Mouse (Mus musculus) hindbrain, embryonic 16.5 days (tissue): Measurements from ENCODE around the gene Ehbp1. TPM values are rescaled to one million over a fixed set of nuclear protein-coding genes. Genes with fewer than 3 reads are reported as not detected.

ENCODE experiments used
- ATAC-seq: fragments of 200-750 bp; cut with Nextera tagmentation; 2 replicates; pipeline ENCODE4 v1.8.0; 2017; ENCODE audit warnings: moderate TSS enrichment, moderate library complexity
- H3K27ac ChIP-seq: fragments of 300-500 bp; sonication (generic); 2 replicates; pipeline ENCODE4 v1.5.1; 2014; ENCODE audit warnings: low read depth, mild to moderate bottlenecking, control low read depth, low read length, moderate library complexity
- H3K27me3 ChIP-seq: fragments of 300-500 bp; sonication (generic); replicated peaks from 2 replicates; pipeline ENCODE4 v1.6.1; 2014; ENCODE audit warnings: low read length; ENCODE audit not compliant: control insufficient read depth, insufficient read depth
- H3K36me3 ChIP-seq: fragments of 300-500 bp; sonication (generic); 2 replicates; pipeline ENCODE4 v1.6.1; 2014; ENCODE audit warnings: mild to moderate bottlenecking, low read length, moderate library complexity, mixed read lengths; ENCODE audit not compliant: control insufficient read depth, insufficient read depth
- H3K4me1 ChIP-seq: fragments of 300-500 bp; sonication (generic); 2 replicates; pipeline ENCODE4 v1.6.1; 2014; ENCODE audit warnings: low read depth, low read length; ENCODE audit not compliant: control insufficient read depth, insufficient read depth
- H3K4me2 ChIP-seq: fragments of 300-500 bp; sonication (generic); 2 replicates; pipeline ENCODE4 v1.6.1; 2014; ENCODE audit warnings: mild to moderate bottlenecking, low read length, control low read depth, moderate library complexity
- H3K4me3 ChIP-seq: fragments of 300-500 bp; sonication (generic); 2 replicates; pipeline ENCODE4 v1.5.1; 2014; ENCODE audit warnings: mild to moderate bottlenecking, low read length, control low read depth, moderate library complexity
- H3K9ac ChIP-seq: fragments of 300-500 bp; sonication (generic); 2 replicates; pipeline ENCODE4 v1.6.1; 2014; ENCODE audit warnings: low read depth, mild to moderate bottlenecking, control low read depth, low read length, moderate library complexity
- H3K9me3 ChIP-seq: fragments of 300-500 bp; sonication (generic); 2 replicates; pipeline ENCODE4 v1.6.1; 2014; ENCODE audit warnings: mild to moderate bottlenecking, low read length, moderate library complexity; ENCODE audit not compliant: control insufficient read depth
- WGBS: fragments of 180-500 bp; shearing (Covaris S2); extraction: QIAGEN DNeasy Blood & Tissue Kit; methylation state at CpG from one replicate; pipeline ENCODE4 v1.1.7; 2014; 5-methylcytosine and 5-hydroxymethylcytosine counted together
- polyA plus RNA-seq: library from polyadenylated mRNA; unstranded; fragments of >200 nt; fragmentation: Nextera tagmentation; extraction: Ambion mirVana; gene quantifications from 2 replicates; pipeline ENCODE4 v1.2.1, GENCODE M21; 2015

Gene Ehbp1
- 18.4 and 20.1 TPM in 2 replicates for polyA plus RNA-seq

DNA sequence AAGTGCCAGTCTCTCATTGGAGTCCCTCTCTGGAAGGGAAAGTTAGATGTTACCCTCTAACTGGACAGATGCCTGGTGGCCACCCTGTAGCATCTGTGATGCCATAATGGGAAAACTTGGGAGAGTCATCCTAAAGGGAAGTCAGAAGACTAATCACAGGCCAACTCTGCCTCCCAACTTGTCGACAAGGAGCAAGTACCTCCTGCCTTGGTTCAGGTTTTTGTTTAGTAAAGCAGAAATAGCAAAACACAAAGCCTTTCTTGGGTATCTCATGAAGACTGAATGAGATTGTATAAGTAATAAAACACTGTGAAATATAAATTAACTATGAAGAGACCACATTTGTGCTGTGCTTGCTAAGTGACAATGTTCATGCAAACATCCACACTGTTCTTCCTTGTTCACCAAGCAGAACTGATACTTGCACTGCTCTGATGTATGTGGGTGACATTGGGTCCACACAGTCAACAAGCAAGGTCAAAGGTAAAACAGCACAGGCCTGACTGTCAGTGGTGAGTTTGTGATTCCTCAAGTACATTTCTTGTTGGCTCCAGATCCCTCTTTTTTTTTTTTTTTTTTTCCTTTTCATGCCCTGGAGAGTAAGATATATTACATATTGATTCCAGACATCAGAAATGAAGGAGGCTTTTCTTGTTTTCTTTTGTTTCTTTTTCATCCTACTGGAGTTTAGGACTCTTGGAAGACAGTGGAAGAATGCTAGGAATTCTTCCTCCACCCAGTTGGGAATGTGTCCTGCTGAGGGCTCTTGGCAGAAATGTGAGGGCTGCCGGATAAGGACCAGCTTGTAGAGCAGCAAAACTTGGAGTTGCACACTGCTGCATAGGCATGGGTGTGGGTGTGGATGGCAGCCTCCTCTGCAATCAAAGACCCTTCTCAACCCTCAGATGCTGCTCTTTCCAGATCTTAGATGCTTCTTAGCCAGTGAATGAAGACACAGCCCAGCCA lies at the start of gene Ehbp1:
Ehbp1 (minus strand) TSS at position 51 of the 966 bp plus-strand sequence.
- H3K36me3 ChIP-seq, result no peaks in the 10 kb centered on the region
- H3K9ac ChIP-seq, result no peak within 1 kb of the TSS
- H3K4me1 ChIP-seq, result peaks cover 3% of the 10 kb centered on the region
- no peaks in the 10 kb centered on the region for H3K27me3 ChIP-seq
- H3K27ac ChIP-seq, result no peak within 1 kb of the TSS
- 55% methylated on average over 2 of the region's 2 CpGs for WGBS
- H3K4me2 ChIP-seq, result no peak within 1 kb of the TSS
- no peaks in the 10 kb centered on the region for H3K9me3 ChIP-seq
- no peak for ATAC-seq
- no peak within 1 kb of the TSS for H3K4me3 ChIP-seq

DNA sequence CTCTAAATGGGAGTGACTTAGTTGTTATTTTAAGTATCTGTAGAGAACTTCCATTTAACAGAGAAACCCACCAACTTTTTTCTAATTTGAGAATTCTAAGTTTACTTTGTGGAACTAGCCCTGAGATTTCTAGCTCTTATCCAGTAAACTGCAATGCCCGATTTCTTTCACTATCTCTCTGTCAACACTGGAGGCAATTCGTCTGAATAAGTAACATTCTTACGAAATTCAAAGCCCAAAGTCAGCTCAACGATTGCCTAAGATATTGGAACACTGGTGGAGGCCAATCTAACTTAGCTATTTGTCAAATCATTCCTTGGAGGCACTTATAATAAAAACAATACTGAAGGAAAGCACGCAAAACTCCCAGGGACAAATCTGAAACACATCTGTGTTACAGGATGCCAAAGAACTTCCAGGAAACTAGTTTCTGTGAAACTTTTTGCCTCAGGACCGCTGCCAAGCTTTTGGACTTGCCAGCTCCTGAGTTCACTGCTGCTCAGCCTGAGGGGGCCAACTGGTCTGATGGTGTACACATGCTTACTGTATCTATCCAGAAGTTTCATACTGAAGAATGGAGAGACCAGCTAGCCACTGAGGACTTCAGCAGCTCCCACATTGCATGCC lies 45.5 kb upstream of the Ehbp1 start:
- H3K9ac ChIP-seq, result no peak overlapping the region
- no peak for ATAC-seq
- H3K27me3 ChIP-seq, result no peaks in the 10 kb centered on the region
- no peak overlapping the region for H3K4me2 ChIP-seq
- no peaks in the 10 kb centered on the region for H3K36me3 ChIP-seq
- no peaks in the 10 kb centered on the region for H3K4me1 ChIP-seq
- H3K9me3 ChIP-seq, result 0 out of 2 replicates have a peak, but pooled peaks cover 3% of the 10 kb centered on the region
- 87% methylated on average over 6 of the region's 6 CpGs for WGBS
- H3K4me3 ChIP-seq, result no peak overlapping the region
- H3K27ac ChIP-seq, result no peak overlapping the region

DNA sequence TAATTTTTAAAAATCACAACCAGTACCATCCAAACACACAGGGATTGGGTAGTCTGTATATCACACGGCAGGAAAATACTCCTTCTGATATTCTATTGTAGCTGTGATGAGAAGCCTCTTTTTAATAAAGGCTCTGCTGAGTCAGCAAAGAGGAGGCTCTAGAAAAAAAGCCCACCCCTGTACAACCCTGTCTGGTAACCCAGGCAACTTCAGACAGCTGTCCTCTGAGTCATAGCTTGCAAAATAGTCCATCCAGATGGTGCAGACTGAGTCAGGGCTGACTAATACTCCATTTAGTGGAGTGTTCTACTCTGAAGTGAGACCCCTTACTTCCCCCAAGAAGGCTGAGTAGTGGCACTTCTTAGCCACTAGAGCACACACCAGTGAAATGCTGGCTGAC lies 41.4 kb upstream of the Ehbp1 start:
- no peak for ATAC-seq
- Histone ChIP-seq H3K4me1 (no peaks in the 10 kb centered on the region), H3K9me3 (0 out of 2 replicates have a peak, but pooled peaks cover 3% of the 10 kb centered on the region), H3K4me3 (no peak overlapping the region), H3K9ac (no peak overlapping the region), H3K27me3 (no peaks in the 10 kb centered on the region), H3K27ac (no peak overlapping the region), H3K36me3 (no peaks in the 10 kb centered on the region), H3K4me2 (no peak overlapping the region)
- 85% methylated on average over 1 of the region's 1 CpGs for WGBS

DNA sequence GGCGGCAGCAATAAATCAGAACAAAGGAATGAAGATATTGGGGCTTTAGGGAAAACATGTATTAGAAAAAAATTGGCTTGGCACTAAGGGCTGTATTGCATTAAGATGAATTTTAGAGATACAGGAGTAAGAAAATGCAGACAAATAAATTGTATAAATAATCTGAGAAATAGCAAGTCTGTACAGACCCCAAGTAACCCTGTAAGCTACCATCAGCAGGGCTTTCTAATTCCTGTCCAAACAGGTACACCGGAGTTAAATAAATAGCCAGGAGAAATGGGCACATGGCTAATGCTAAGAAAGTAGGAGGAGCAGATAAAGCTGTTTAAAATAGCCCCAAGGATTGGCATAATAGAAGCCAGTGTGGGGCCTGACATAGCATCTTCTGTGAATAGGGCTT lies 32.7 kb upstream of the Ehbp1 start:
- no peak for ATAC-seq
- no peaks in the 10 kb centered on the region for H3K9me3 ChIP-seq
- no peak overlapping the region for H3K9ac ChIP-seq
- no peaks in the 10 kb centered on the region for H3K4me1 ChIP-seq
- H3K4me2 ChIP-seq, result no peak overlapping the region
- no peak overlapping the region for H3K4me3 ChIP-seq
- 76% methylated on average over 2 of the region's 2 CpGs for WGBS
- no peaks in the 10 kb centered on the region for H3K27me3 ChIP-seq
- H3K36me3 ChIP-seq, result no peaks in the 10 kb centered on the region
- H3K27ac ChIP-seq, result no peak overlapping the region

DNA sequence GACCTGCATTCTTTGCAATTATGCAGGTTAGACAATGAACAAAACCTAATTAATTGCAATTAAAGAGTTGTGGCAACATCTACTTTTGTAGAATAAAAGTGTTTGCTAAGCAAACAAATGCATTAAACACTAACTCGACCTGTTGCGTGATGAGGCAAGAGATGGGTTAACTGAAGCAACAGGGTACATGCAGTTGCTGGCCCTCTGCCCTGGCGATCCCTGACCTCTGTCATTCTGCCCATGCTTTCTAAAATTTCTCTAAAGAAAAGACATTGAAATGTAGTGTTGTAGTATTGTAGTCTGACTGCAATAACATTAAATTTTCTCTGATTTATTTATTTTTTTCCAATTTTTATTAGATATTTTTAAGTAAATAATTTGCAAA lies 31.2 kb upstream of the Ehbp1 start:
- H3K4me3 ChIP-seq, result no peak overlapping the region
- H3K4me2 ChIP-seq, result no peak overlapping the region
- H3K27me3 ChIP-seq, result no peaks in the 10 kb centered on the region
- no peak overlapping the region for H3K9ac ChIP-seq
- H3K27ac ChIP-seq, result no peak overlapping the region
- ATAC-seq, result no peak
- 82% methylated on average over 3 of the region's 3 CpGs for WGBS
- no peaks in the 10 kb centered on the region for H3K9me3 ChIP-seq
- no peaks in the 10 kb centered on the region for H3K4me1 ChIP-seq
- H3K36me3 ChIP-seq, result no peaks in the 10 kb centered on the region

DNA sequence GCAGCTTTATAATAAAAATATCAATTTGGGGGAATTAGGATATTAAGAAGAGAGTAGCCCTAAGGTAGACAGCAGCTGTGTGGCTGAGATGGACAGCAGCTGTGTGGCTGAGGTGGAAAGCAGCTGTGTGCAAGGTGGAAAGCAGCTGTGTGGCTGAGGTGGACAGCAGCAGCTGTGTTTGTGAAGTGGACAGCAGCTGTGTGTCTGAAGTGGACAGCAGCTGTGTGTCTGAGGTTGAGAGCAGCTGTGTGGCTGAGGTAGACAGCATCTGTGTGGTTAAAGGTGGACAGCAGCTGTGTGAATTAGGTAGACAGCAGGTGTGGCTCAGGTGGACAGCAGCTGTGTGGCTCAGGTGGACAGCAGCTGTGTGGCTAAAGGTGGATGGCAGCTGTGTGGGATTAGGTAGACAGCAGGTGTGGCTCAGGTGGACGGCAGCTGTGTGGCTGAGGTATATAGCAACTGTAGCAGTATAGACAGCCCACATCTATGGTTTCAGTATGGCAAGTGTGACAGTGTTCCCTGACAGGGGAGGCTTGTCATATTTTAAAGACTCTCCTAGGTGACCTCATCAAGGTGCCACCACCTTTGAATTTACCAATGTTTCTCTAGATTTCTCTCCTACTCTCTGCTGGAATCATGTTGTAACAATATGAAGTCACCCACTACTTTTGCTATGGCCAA lies 30.7 kb upstream of the Ehbp1 start:
- no peak for ATAC-seq
- WGBS, result 92% methylated on average over 1 of the region's 1 CpGs
- no peak overlapping the region for H3K9ac ChIP-seq

DNA sequence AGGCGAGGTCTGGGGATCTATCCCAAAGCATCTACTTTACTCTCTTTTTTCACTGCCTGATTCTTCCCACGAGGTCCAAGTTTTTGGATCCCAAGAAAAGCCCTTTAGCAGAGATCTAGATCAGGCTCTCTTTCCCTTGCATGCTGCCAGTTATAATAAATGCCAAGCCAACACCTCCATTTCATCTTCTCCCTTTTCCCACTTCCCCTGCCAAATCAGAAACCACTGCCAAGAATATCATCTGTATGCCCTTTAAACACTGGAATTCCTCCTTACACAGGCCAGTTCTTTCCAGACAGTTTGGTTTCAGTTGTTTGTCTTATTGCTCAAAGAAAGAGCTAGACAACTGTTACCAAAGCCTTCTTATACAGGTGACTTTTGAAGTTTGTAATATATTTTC lies 27.7 kb upstream of the Ehbp1 start:
- no peak overlapping the region for H3K9ac ChIP-seq
- no peaks in the 10 kb centered on the region for H3K27me3 ChIP-seq
- no peaks in the 10 kb centered on the region for H3K4me1 ChIP-seq
- no peak overlapping the region for H3K27ac ChIP-seq
- no peaks in the 10 kb centered on the region for H3K9me3 ChIP-seq
- no peak for ATAC-seq
- H3K4me2 ChIP-seq, result no peak overlapping the region
- no peak overlapping the region for H3K4me3 ChIP-seq
- H3K36me3 ChIP-seq, result no peaks in the 10 kb centered on the region
- 78% methylated on average over 2 of the region's 2 CpGs for WGBS

More for the DNA sequence above, 30.7 kb upstream of the Ehbp1 start:
- Histone ChIP-seq H3K9me3 (no peaks in the 10 kb centered on the region), H3K4me3 (no peak overlapping the region), H3K36me3 (no peaks in the 10 kb centered on the region), H3K27ac (no peak overlapping the region), H3K4me1 (no peaks in the 10 kb centered on the region), H3K4me2 (no peak overlapping the region), H3K27me3 (no peaks in the 10 kb centered on the region)

DNA sequence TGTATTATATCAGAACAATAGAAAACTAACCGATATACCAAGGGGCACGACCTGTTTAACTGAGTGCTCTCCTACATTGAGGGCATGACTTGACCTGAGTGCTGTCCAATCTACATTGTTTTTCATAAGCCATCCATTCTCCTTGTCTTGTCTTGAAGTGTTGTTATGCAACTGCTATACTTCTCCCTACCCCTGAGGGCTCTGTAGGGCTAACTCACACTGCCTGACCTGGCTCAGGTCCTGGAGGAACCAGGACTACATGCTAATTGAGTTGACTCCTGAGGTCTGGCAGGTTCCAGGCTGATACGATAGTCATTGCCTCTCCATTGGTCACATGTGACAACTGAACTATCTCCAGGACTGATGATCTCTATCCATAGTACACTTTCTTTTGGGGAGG lies 26.5 kb upstream of the Ehbp1 start:
- Histone ChIP-seq H3K4me3 (no peak overlapping the region), H3K9me3 (no peaks in the 10 kb centered on the region), H3K36me3 (no peaks in the 10 kb centered on the region), H3K4me2 (no peak overlapping the region), H3K9ac (no peak overlapping the region), H3K27ac (no peak overlapping the region), H3K4me1 (no peaks in the 10 kb centered on the region), H3K27me3 (no peaks in the 10 kb centered on the region)
- WGBS, result 89% methylated on average over 3 of the region's 3 CpGs
- no peak for ATAC-seq

DNA sequence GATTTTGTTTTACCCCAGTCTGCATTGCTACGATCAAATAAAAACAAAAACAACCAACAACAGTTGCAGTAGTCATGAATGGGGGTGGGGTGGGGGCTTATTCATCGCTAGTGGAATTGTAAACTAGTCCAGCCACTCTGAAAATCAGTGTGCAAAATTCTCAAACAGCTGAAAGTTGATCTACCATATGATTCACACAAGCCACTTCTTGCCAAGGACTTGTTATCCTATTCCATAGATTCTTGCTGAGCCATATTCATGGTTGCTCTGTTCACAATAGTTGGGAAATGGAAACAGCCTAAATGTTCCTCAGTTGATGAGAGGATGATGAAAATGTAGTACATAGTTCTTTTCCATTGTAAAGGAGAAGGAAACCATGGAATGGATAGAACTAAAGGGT lies 24.4 kb upstream of the Ehbp1 start:
- H3K9ac ChIP-seq, result no peak overlapping the region
- H3K27ac ChIP-seq, result no peak overlapping the region
- WGBS, result 84% methylated on average over 2 of the region's 2 CpGs
- H3K36me3 ChIP-seq, result no peaks in the 10 kb centered on the region
- H3K4me3 ChIP-seq, result no peak overlapping the region
- no peak overlapping the region for H3K4me2 ChIP-seq
- H3K27me3 ChIP-seq, result no peaks in the 10 kb centered on the region
- no peaks in the 10 kb centered on the region for H3K9me3 ChIP-seq
- no peak for ATAC-seq
- H3K4me1 ChIP-seq, result no peaks in the 10 kb centered on the region
